Mouse (Mus musculus) CD4-positive helper T cell, adult 2 months (primary cell): Measurements from ENCODE around the gene F2r.

Source experiments
- DNase-seq: peaks from one replicate; pipeline ENCODE4 v3.0.0-alpha.2; 2012; ENCODE audit warnings: low read depth, missing footprints, low spot score

Gene F2r

DNA sequence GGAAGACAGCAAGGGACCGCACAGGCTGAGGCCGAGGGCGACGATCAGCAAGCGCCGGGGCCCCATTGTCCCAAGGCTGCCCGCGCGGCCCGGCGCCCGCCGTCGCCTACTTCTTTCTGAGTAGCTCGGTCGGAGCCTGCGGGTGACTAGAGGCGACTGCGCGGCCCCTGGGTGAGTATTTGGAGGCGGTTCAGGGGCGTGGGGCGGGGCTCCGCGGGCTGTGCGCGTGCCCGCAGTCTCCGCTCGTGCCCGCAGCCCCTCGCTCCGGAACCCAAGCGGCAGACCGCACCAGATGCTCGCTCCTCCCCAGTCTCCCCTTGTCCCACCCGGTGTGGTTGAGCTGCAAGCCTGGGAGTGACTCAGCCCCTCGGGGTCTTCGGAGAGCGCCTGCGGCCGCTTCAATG, at the start of gene F2r:
TSS of gene F2r (minus strand) at position 179 of the 404 bp plus-strand sequence.
- peak; percentile 88 for DNase-seq

DNA sequence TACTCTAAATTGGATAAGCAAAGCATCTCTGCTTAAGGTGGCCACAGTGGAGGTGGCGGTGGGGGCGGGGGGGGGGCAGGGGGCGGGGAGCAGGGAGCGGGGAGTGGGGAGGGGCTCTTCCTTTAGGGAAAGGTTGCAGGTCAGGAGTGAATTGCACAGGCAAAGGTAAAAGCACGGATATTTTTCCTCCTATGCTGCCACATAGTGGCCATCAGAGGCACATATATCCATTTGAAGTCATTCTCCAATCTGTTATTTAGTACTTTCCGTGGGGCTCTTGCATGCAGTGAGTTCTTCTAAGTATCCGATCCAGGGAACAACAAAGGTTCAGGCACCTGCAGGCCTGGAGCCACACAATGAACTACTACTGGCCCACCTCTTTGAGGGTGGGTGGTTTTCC, 49.0 kb upstream of the F2r start:
- no peak for DNase-seq

GRCm38 (mm10) chr13:95665644-95666356, 47.5 kb upstream of the F2r start:
- no peak for DNase-seq

- no peak for DNase-seq
These were observed 45.5 kb upstream of the F2r start for GRCm38 (mm10) chr13:95663834-95664233.

GRCm38 (mm10) chr13:95659432-95659831, 41.1 kb upstream of the F2r start:
- no peak for DNase-seq

DNA sequence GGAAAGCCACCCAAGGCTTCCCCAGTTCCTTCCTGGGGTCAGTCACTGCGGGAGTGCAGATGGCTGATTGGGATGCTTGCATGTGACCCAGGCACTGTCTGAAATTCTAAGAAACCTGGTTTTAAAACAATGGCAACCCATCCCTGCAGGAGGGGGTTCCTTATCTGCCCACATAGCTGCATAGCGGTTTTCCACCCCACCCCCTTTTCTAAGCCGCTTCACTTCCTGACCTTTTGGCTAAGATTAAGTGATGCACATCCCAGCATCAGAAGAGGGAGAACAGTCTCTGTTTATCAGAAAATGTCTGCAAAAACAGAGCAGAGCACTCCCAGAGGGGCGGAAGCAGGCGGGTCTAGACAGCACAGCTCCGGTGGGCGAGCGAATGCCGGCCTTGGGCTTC, 38.9 kb upstream of the F2r start:
- DNase-seq, result no peak

GRCm38 (mm10) chr13:95655284-95655683, 37.0 kb upstream of the F2r start:
- DNase-seq, result no peak

- no peak for DNase-seq
These were observed 35.4 kb upstream of the F2r start for GRCm38 (mm10) chr13:95653696-95654095.

- DNase-seq, result no peak
These were observed 33.8 kb upstream of the F2r start for GRCm38 (mm10) chr13:95651870-95652668.

GRCm38 (mm10) chr13:95649941-95650340, 31.7 kb upstream of the F2r start:
- DNase-seq, result no peak

- no peak for DNase-seq
These were observed 29.0 kb upstream of the F2r start for GRCm38 (mm10) chr13:95647248-95647647.

DNA sequence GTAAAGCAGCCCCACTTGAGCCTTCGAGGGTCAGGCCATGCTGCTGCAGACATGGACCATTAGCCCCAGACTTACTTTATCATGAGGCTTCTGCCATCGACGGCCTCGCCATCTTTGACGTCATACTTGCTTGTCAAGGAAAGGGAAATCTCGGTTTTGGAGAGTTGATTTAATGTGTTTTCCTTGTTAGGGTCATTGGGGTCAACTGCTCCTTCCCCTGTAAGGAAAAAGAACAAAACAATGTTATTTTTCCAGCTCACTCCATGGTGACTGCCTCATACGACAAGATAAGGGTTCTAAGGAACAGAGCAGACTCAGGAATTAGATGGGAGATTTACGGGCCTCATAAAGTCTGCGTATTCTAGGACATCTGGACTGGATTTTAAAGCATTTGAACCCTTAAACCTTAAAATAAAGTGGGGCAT, 28.4 kb upstream of the F2r start:
- no peak for DNase-seq

DNA sequence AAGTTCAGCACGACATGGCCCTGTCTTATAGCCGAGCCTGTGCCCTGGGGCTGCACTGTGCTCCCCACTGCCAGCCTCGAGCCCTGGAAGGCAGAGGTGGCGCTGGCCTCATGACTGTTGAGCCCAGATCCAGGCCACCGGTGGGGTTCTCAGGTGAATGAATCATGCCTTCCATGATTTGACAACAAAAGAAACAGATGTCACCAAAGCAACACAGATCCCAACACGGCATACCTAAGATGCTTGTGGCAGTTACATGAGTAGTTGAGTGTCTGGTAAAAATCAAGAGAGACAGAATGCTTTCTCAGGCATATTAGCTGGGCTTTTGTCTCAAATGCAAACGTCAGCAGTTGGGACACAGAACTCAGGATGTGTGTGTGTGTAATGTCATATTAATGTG, 25.5 kb upstream of the F2r start:
- DNase-seq, result no peak

DNA sequence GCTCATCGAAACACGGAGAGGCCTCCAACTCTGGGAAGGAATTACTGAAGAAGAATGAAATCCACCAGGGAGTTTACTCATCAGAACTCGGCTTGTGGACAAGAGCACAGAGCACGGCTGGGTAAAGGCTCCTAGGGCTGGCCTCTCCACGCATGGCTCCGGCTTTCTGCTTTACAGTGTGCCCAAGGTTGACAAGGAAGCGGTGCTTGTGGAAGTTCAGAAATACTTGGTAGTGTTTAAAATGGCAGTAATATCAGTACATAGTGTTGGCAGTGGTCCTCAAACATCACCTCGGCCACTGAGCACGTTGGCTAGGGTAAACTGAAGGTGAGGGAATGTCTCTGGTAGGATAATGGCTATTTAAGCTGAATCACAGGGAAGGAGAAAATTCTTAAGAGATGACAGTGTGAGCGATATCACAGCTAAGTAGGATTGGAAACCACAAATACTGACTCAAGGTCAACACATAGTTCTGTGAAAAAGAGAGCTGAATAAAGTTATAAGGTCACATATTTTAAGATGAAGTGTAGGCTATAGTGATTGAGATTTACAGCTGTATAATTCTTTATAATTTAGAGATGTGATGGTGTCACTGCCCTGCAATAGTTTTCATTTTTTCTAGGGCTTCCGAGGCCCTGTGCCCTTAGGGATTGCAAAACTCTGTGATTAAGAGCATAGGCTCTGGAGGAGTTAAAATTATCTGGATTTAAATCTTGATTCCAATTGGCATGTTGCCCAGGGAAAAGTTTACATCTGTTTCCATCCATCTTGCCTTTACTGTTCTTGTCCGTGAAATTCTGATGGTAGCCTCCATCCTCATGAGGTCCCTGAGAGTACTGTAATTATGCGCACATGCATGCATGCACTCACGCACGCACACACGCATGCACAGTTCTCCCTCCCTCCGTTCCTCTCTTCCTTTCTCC, 23.0 kb upstream of the F2r start:
- DNase-seq, result no peak

DNA sequence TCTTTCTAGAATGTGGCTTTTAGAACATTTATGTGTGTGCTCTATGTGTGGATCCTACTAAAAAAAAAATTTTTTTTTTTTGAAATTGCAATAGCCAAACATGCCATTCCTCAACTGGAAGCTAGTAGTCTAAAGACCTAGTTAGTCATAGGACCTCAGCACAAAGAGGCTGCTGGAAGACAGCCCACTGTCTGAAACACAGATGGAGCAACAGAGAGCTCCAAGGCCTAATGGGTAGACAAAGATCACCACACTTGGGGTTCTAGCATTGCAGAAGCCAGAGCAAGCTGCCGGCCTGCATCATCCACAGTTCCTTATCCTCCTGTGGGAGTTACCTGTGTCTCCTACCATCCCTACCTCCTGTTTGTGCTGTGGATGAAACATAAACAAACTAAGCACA, 22.1 kb upstream of the F2r start:
- no peak for DNase-seq

- DNase-seq, result no peak
These were observed 21.2 kb upstream of the F2r start for GRCm38 (mm10) chr13:95639336-95640116.

GRCm38 (mm10) chr13:95638894-95639293, 20.6 kb upstream of the F2r start:
- no peak for DNase-seq

DNA sequence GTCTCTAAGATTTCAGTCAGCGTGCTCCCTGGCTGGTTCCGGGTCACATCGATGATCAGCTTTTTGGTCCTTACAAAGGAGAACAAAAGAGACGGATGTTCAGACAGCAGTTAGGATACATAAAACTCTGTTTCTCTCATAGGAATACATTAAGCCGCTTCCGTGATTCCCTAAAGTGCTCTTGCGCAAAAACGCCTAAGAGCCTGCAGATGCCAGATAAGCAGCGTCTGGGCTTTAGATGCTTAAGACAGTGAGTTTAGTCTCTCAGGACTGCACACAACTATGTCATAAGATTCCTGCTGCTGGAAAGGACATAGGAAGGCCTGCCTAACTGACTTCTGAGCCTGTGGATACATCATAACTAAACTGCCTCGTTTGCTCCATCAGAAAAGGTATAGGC, 19.4 kb upstream of the F2r start:
- no peak for DNase-seq

DNA sequence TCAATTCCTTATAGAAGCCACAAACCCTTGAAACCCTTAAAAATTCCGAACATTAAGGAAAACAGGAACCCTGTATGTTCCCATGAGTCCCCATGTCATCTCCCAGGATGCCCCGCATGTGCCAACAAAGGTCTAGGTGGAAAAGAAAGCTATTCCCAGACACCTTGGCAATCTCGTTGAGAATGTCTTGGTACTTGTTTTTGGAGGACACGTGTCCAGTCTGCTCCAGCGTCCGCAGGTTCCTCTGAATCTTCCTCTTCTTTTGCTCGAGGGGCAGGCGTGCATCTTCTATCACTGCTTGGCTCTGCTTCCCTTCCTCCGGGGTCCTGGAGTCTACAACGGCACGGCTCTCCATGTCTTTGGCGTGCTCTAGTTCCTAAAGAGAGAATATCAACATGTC, 17.0 kb upstream of the F2r start:
- no peak for DNase-seq

GRCm38 (mm10) chr13:95634451-95634850, 16.2 kb upstream of the F2r start:
- DNase-seq, result no peak

- DNase-seq, result no peak
These were observed 15.1 kb upstream of the F2r start for GRCm38 (mm10) chr13:95633384-95633783.
